Mouse (Mus musculus): ENCODE measurements around the gene Tspan15. TPM values are rescaled to one million over a fixed set of nuclear protein-coding genes. Genes with fewer than 3 reads are reported as not detected.

Gene Tspan15
- total RNA-seq, 2 experiments from 2014 or later: 5.1 to 6.0 TPM

GRCm38 (mm10) chr10:62194043-62194442, 37.0 kb downstream of the Tspan15 start:
- peak; percentile 23 for DNase-seq
- intact Hi-C loops (cut with DNase I): loop anchor here (10.0 kb wide), 1 partner anchor 211 kb away; no protein-coding TSS in a partner anchor

- DNase-seq: peak; percentile 40
These were observed 38.3 kb downstream of the Tspan15 start for GRCm38 (mm10) chr10:62192701-62193157.

GRCm38 (mm10) chr10:62190821-62191220, 40.2 kb downstream of the Tspan15 start:
- no peak for DNase-seq
- intact Hi-C loops (cut with DNase I): loop anchor here (10.0 kb wide), 1 partner anchor 214 kb away; no protein-coding TSS in a partner anchor

More at GRCm38 (mm10) chr10:62192701-62193157, 38.3 kb downstream of the Tspan15 start:
- intact Hi-C loops (cut with DNase I): loop anchor here (10.0 kb wide), 1 partner anchor 212 kb away; no protein-coding TSS in a partner anchor

GRCm38 (mm10) chr10:62189910-62190309, 41.1 kb downstream of the Tspan15 start:
- no peak for DNase-seq
- intact Hi-C loops (cut with DNase I): loop anchor here (10.0 kb wide), 2 partner anchors 215 to 355 kb away; no protein-coding TSS in a partner anchor

- intact Hi-C loops (cut with DNase I): loop anchor here (10.0 kb wide), 1 partner anchor 355 kb away; no protein-coding TSS in a partner anchor
- DNase-seq: no peak
These were observed 41.7 kb downstream of the Tspan15 start for GRCm38 (mm10) chr10:62189303-62189702.

GRCm38 (mm10) chr10:62186882-62187281, 44.2 kb downstream of the Tspan15 start:
- peak; percentile 80 for DNase-seq
- intact Hi-C loops (cut with DNase I): loop anchor here (2.0 to 10.0 kb wide), 2 partner anchors 56 to 352 kb away; no protein-coding TSS in a partner anchor

- peak; percentile 97 for DNase-seq
- intact Hi-C loops (cut with DNase I): loop anchor here (2.0 to 10.0 kb wide), 3 partner anchors 78 to 348 kb away; no protein-coding TSS in a partner anchor
These were observed 48.0 kb downstream of the Tspan15 start for GRCm38 (mm10) chr10:62183053-62183452.

GRCm38 (mm10) chr10:62182471-62183014, 48.5 kb downstream of the Tspan15 start:
- no peak for DNase-seq
- intact Hi-C loops (cut with DNase I): loop anchor here (2.0 to 10.0 kb wide), 3 partner anchors 78 to 348 kb away; no protein-coding TSS in a partner anchor

GRCm38 (mm10) chr10:62181701-62182100, 49.4 kb downstream of the Tspan15 start:
- intact Hi-C loops (cut with DNase I): loop anchor here (2.0 to 10.0 kb wide), 3 partner anchors 77 to 347 kb away; no protein-coding TSS in a partner anchor
- DNase-seq: no peak

- intact Hi-C loops (cut with DNase I): loop anchor here (5.0 to 10.0 kb wide), 2 partner anchors 198 to 345 kb away; no protein-coding TSS in a partner anchor
- no peak for DNase-seq
These were observed 51.1 kb downstream of the Tspan15 start for GRCm38 (mm10) chr10:62179944-62180343.

GRCm38 (mm10) chr10:62174533-62175313, 56.3 kb downstream of the Tspan15 start:
- intact Hi-C loops (cut with DNase I): no loop called here

GRCm38 (mm10) chr10:62173941-62174448, 57.1 kb downstream of the Tspan15 start:
- no peak for DNase-seq
- intact Hi-C loops (cut with DNase I): no loop called here

More at GRCm38 (mm10) chr10:62174533-62175313, 56.3 kb downstream of the Tspan15 start:
- DNase-seq: no peak

- DNase-seq: no peak
- intact Hi-C loops (cut with DNase I): no loop called here
These were observed 58.1 kb downstream of the Tspan15 start for GRCm38 (mm10) chr10:62172841-62173553.

GRCm38 (mm10) chr10:62162410-62162809, 68.6 kb downstream of the Tspan15 start:
- no peak for DNase-seq
- intact Hi-C loops (cut with DNase I): no loop called here

- intact Hi-C loops (cut with DNase I): no loop called here
- DNase-seq: no peak
These were observed 81.1 kb downstream of the Tspan15 start for GRCm38 (mm10) chr10:62149929-62150328.

GRCm38 (mm10) chr10:62147466-62148248, 83.4 kb downstream of the Tspan15 start:
- intact Hi-C loops (cut with DNase I): no loop called here
- no peak for DNase-seq

- intact Hi-C loops (cut with DNase I): no loop called here
- DNase-seq: no peak
These were observed 85.1 kb downstream of the Tspan15 start for GRCm38 (mm10) chr10:62145957-62146356.

- intact Hi-C loops (cut with DNase I): no loop called here
- no peak for DNase-seq
These were observed 87.2 kb downstream of the Tspan15 start, which contains the start of gene Fam241b for GRCm38 (mm10) chr10:62143820-62144219. Gene Fam241b (minus strand): TSS chr10:62143920.

GRCm38 (mm10) chr10:62138040-62138439, 93.0 kb downstream of the Tspan15 start:
- intact Hi-C loops (cut with DNase I): no loop called here
- no peak for DNase-seq

Measured in left cerebral cortex, postnatal 4 days (tissue).